Mouse (Mus musculus) cortical plate, adult 2 months (tissue): ENCODE data around the gene Ccdc96.

ENCODE experiments used
- CTCF ChIP-seq: fragments of 200-500 bp; IDR thresholded peaks from 2 replicates; pipeline ENCODE4 v1.5.1; 2011; ENCODE audit warnings: mild to moderate bottlenecking, control low read depth, low read length; ENCODE audit not compliant: insufficient read depth; ENCODE audit errors: extremely low read depth
- POLR2A ChIP-seq: fragments of 200-500 bp; IDR thresholded peaks from 2 replicates; pipeline ENCODE4 v1.6.1; 2011; ENCODE audit warnings: mild to moderate bottlenecking, low read length, control low read depth; ENCODE audit not compliant: insufficient read depth; ENCODE audit errors: extremely low read depth

GRCm38 (mm10) chr5:36452821-36453220, 31.6 kb upstream of the Ccdc96 start:
- TF ChIP-seq CTCF (no peak), POLR2A (no peak)
